Mouse (Mus musculus) heart, adult 2 months (tissue): ENCODE results near the gene Olfr968. TPM values are rescaled to one million over a fixed set of nuclear protein-coding genes. Genes with fewer than 3 reads are reported as not detected.

ENCODE experiments used
- DNase-seq, 2 experiments: peaks; one replicate each; pipeline ENCODE4 v3.0.0; 2021
- H3K27ac ChIP-seq: fragments of 200-600 bp; 2 replicates; pipeline ENCODE4 v1.8.1; 2022
- H3K27me3 ChIP-seq: fragments of 200-500 bp; 2 replicates; pipeline ENCODE4 v1.6.1; 2012; ENCODE audit warnings: mild to moderate bottlenecking, low read length, inconsistent platforms, mixed read lengths; ENCODE audit not compliant: control insufficient read depth, insufficient read depth
- H3K36me3 ChIP-seq: fragments of 200-500 bp; 2 replicates; pipeline ENCODE4 v1.6.1; 2012; ENCODE audit warnings: low read length, inconsistent platforms; ENCODE audit not compliant: control insufficient read depth, insufficient read depth
- H3K4me1 ChIP-seq: fragments of 200-500 bp; 2 replicates; pipeline ENCODE4 v1.6.1; 2011; ENCODE audit warnings: low read length; ENCODE audit not compliant: control insufficient read depth, insufficient read depth
- H3K4me3 ChIP-seq: fragments of 200-600 bp; 2 replicates; pipeline ENCODE4 v1.8.1; 2022
- H3K79me2 ChIP-seq: fragments of 200-500 bp; replicated peaks from 2 replicates; pipeline ENCODE4 v1.6.1; 2012; ENCODE audit warnings: mild to moderate bottlenecking, inconsistent platforms, low read length, moderate library complexity, mixed read lengths; ENCODE audit not compliant: control insufficient read depth, insufficient read depth
- H3K9ac ChIP-seq: fragments of 200-500 bp; 2 replicates; pipeline ENCODE4 v1.6.1; 2012; ENCODE audit warnings: low read depth, mild to moderate bottlenecking, control low read depth, inconsistent platforms, low read length, mixed read lengths
- CTCF ChIP-seq: fragments of 200-600 bp; IDR thresholded peaks from 2 replicates; pipeline ENCODE4 v1.8.1; 2022; ENCODE audit warnings: antibody characterized with exemption, mild to moderate bottlenecking, moderate library complexity
- EP300 ChIP-seq: fragments of 200-500 bp; IDR thresholded peaks from 2 replicates; pipeline ENCODE4 v1.6.1; 2011; ENCODE audit warnings: low read depth, low read length, control low read depth; ENCODE audit not compliant: insufficient read depth
- POLR2A ChIP-seq: fragments of 200-500 bp; IDR thresholded peaks from 2 replicates; pipeline ENCODE4 v1.6.1; 2011; ENCODE audit warnings: mild to moderate bottlenecking, low read depth, low read length, control low read depth; ENCODE audit not compliant: insufficient read depth
- WGBS: fragments of 180-500 bp; shearing (Covaris S2); methylation state at CpG from one replicate; pipeline ENCODE4 v1.1.7; 2018; 5-methylcytosine and 5-hydroxymethylcytosine counted together
- intact Hi-C: fragments of 180-260 bp; cut with DNase I; formaldehyde crosslinking; loops from one replicate; pipeline ENCODE4 v1.15.1; 2025
- long read RNA-seq: library from polyadenylated mRNA; stranded (forward); transcript quantifications from one replicate; pipeline ENCODE4 v2.0.0, GENCODE M21; 2021
- polyA plus RNA-seq: library from polyadenylated mRNA; depleted of rRNA; stranded (reverse); fragments of >200 nt; gene quantifications from 2 replicates; pipeline ENCODE4 v1.2.3, GENCODE M21; 2012; rRNA removed
- total RNA-seq, 2 experiments: library from RNA; stranded (reverse); gene quantifications; 2 replicates each; pipeline ENCODE4 v1.2.3; 2021

Olfr968 gene
- not detected for total RNA-seq
- not detected in 2 replicates for polyA plus RNA-seq
- long read RNA-seq = 0 reads

- Histone ChIP-seq H3K27me3 (no peaks in the 10 kb centered on the region), H3K9ac (no peak within 1 kb of the TSS), H3K79me2 (no peaks in the 10 kb centered on the region), H3K36me3 (no peaks in the 10 kb centered on the region), H3K27ac (no peak within 1 kb of the TSS), H3K4me3 (no peak within 1 kb of the TSS), H3K4me1 (no peaks in the 10 kb centered on the region)
- 55% methylated on average over 1 of the region's 1 CpGs for WGBS
- no peak for TF ChIP-seq CTCF
- TF ChIP-seq POLR2A = no peak
- no peak for TF ChIP-seq EP300
- no peak for DNase-seq
- intact Hi-C loops = no loop called here
Observed at GRCm38 (mm10) chr9:39783153-39783552, at the start of gene Olfr968. Gene Olfr968, minus strand, starts transcription at chr9:39783253.

GRCm38 (mm10) chr9:39808560-39808959 lies 25.5 kb upstream of the Olfr968 start, which contains the start of gene Olfr970:
Gene Olfr970, plus strand, starts transcription at chr9:39808860.
- Histone ChIP-seq H3K4me1 (no peaks in the 10 kb centered on the region), H3K36me3 (no peaks in the 10 kb centered on the region), H3K79me2 (no peaks in the 10 kb centered on the region), H3K27ac (no peak within 1 kb of the TSS), H3K27me3 (no peaks in the 10 kb centered on the region), H3K4me3 (no peak within 1 kb of the TSS), H3K9ac (no peak within 1 kb of the TSS)
- DNase-seq = no peak
- TF ChIP-seq POLR2A (no peak), EP300 (no peak), CTCF (no peak)
- 66% methylated on average over 4 of the region's 4 CpGs for WGBS
- intact Hi-C loops = no loop called here

- Histone ChIP-seq H3K9ac (no peak within 1 kb of the TSS), H3K4me3 (no peak within 1 kb of the TSS), H3K27me3 (no peaks in the 10 kb centered on the region), H3K27ac (no peak within 1 kb of the TSS), H3K79me2 (no peaks in the 10 kb centered on the region), H3K36me3 (no peaks in the 10 kb centered on the region), H3K4me1 (no peaks in the 10 kb centered on the region)
- intact Hi-C loops = no loop called here
- WGBS = 50% methylated on average over 2 of the region's 2 CpGs
- TF ChIP-seq EP300 (no peak), POLR2A (no peak), CTCF (no peak)
- no peak for DNase-seq
Observed at GRCm38 (mm10) chr9:39790558-39790957, 7.5 kb upstream of the Olfr968 start, which contains the start of gene Olfr969. Gene Olfr969, plus strand, starts transcription at chr9:39790945.

- no peak for DNase-seq
- H3K4me3 ChIP-seq = no peak overlapping the region
- no peaks in the 10 kb centered on the region for H3K79me2 ChIP-seq
- no peaks in the 10 kb centered on the region for H3K27me3 ChIP-seq
- WGBS = 70% methylated on average over 1 of the region's 1 CpGs
- TF ChIP-seq EP300 (no peak), POLR2A (no peak), CTCF (no peak)
- intact Hi-C loops = no loop called here
- no peak overlapping the region for H3K9ac ChIP-seq
- no peak overlapping the region for H3K27ac ChIP-seq
- H3K36me3 ChIP-seq = no peaks in the 10 kb centered on the region
- no peaks in the 10 kb centered on the region for H3K4me1 ChIP-seq
Observed at GRCm38 (mm10) chr9:39746428-39746827, 36.6 kb downstream of the Olfr968 start.

GRCm38 (mm10) chr9:39745949-39746348 lies 37.1 kb downstream of the Olfr968 start, which contains the start of gene Olfr967:
Gene Olfr967, plus strand, starts transcription at chr9:39746249.
- intact Hi-C loops = no loop called here
- Histone ChIP-seq H3K4me3 (no peak within 1 kb of the TSS), H3K36me3 (no peaks in the 10 kb centered on the region), H3K9ac (no peak within 1 kb of the TSS), H3K4me1 (no peaks in the 10 kb centered on the region), H3K27ac (no peak within 1 kb of the TSS), H3K27me3 (no peaks in the 10 kb centered on the region), H3K79me2 (no peaks in the 10 kb centered on the region)
- DNase-seq = no peak
- TF ChIP-seq EP300 (no peak), CTCF (no peak), POLR2A (no peak)

GRCm38 (mm10) chr9:39740741-39741140 lies 42.3 kb downstream of the Olfr968 start:
- no peak for TF ChIP-seq CTCF
- TF ChIP-seq POLR2A = no peak
- no peak for TF ChIP-seq EP300
- Histone ChIP-seq H3K9ac (no peak overlapping the region), H3K27me3 (no peaks in the 10 kb centered on the region), H3K79me2 (no peaks in the 10 kb centered on the region), H3K4me3 (no peak overlapping the region), H3K36me3 (no peaks in the 10 kb centered on the region), H3K4me1 (no peaks in the 10 kb centered on the region), H3K27ac (no peak overlapping the region)
- intact Hi-C loops = no loop called here
- WGBS = 84% methylated on average over 1 of the region's 1 CpGs
- no peak for DNase-seq
